Mouse (Mus musculus) erythroblast, embryonic 14.5 days (primary cell): ENCODE results near the gene Robo1. TPM values are rescaled to one million over a fixed set of nuclear protein-coding genes. Genes with fewer than 3 reads are reported as not detected.

Experiments used
- H3K27me3 ChIP-seq: 2 replicates; pipeline ENCODE4 v1.6.1; 2012; ENCODE audit warnings: inconsistent platforms; ENCODE audit not compliant: control insufficient read depth
- H3K36me3 ChIP-seq: 2 replicates; pipeline ENCODE4 v1.6.1; 2012; ENCODE audit warnings: mild to moderate bottlenecking, inconsistent platforms; ENCODE audit not compliant: control insufficient read depth
- H3K4me1 ChIP-seq: 2 replicates; pipeline ENCODE4 v1.6.1; 2012; ENCODE audit warnings: inconsistent platforms; ENCODE audit not compliant: control insufficient read depth
- H3K4me3 ChIP-seq: replicated peaks from 2 replicates; pipeline ENCODE3; 2012; ENCODE audit warnings: moderate library complexity, mild to moderate bottlenecking, inconsistent platforms
- H3K9me3 ChIP-seq: 2 replicates; pipeline ENCODE4 v1.6.1; 2012; ENCODE audit warnings: low read length, inconsistent platforms, mixed read lengths; ENCODE audit not compliant: control insufficient read depth
- GATA1 ChIP-seq: IDR thresholded peaks from 2 replicates; pipeline ENCODE4 v1.6.1; 2012; ENCODE audit warnings: low read length, inconsistent platforms, mixed read lengths
- TAL1 ChIP-seq: IDR thresholded peaks from 3 replicates; pipeline ENCODE4 v1.6.1; 2012; ENCODE audit warnings: low read length, inconsistent platforms, mixed read lengths
- polyA plus RNA-seq: library from polyadenylated mRNA; stranded (reverse); fragments of >175 nt; gene quantifications from 2 replicates; pipeline ENCODE4 v1.2.3, GENCODE M21; 2012

Robo1 gene
- polyA plus RNA-seq, 1 experiment: not detected

DNA sequence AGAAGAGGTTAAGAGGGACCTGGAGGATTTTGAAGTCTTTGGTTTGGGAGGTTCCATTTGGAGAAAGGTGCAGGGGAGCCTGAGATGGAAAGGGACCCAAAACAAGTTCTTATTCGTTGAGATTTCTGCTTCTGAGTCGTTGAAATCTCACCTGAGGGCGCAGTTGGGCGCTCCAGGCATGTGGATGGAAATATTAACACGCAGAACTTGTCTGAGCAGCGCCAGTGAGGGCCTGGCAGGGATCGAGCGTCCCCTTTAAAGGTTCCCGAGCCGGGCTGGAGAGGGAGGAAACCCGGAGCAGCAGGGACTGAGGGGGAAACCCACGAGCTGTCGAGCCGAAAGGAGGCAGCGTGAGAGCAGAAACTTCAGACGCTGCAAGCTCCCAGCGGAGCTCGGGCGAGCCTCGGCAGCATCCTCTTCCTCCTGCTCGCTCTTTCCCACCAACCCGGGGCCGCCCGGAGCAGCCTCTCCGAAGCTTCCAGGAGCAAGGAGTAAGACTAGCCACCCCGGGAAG is 354.8 kb downstream of the Robo1 start:
- Histone ChIP-seq H3K4me3 (peak overlapping the region; percentile 53), H3K9me3 (no peaks in the 10 kb centered on the region), H3K27me3 (peaks cover 13% of the 10 kb centered on the region), H3K36me3 (no peaks in the 10 kb centered on the region), H3K4me1 (no peaks in the 10 kb centered on the region)
- TF ChIP-seq TAL1: no peak
- no peak for TF ChIP-seq GATA1

DNA sequence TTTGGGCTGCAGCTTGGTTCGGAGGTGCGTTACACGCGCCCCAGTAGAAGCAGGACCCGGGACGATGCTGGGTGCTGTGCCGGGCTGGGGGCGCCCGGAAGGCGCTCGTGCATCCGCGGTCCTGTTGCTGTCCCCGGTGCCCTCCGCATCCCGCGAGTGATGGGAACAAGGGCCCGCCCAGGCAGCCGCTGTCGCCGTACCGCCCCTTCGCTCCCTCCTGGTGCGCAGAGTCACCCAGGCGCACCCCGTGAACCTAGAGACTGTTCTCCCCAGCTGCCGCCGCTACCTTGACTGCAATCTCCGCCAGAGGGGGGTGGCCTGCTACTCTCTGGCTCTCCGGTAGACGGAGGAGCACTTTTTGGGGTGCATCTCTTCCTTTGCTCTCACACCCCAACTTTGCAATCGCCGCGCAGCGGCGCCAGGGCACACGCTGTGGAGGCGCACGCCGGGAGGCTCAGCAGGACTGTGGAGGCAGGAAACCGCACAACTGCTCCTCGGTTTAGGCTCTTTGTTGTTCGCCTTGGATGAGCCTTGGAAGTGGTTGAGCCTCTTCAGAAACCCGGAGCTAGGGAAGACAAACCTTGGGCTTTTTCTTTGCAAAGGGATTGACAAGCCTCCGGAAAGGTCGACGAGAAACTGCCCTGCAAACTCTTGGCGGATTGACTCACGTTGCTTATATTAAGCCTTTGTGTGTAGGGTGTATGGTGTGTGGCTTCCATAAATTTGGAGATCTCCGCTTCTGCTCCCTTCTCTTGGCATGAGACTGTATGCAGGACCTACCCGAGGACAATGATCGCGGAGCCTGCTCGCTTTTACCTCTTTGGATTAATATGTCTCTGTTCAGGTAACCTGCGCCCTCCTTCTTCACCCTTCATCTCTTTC is 355.5 kb downstream of the Robo1 start:
- Histone ChIP-seq H3K36me3 (no peaks in the 10 kb centered on the region), H3K4me1 (no peaks in the 10 kb centered on the region), H3K27me3 (peaks cover 13% of the 10 kb centered on the region), H3K9me3 (no peaks in the 10 kb centered on the region), H3K4me3 (peak overlapping the region; percentile 53)
- TF ChIP-seq TAL1: no peak
- TF ChIP-seq GATA1: no peak

DNA sequence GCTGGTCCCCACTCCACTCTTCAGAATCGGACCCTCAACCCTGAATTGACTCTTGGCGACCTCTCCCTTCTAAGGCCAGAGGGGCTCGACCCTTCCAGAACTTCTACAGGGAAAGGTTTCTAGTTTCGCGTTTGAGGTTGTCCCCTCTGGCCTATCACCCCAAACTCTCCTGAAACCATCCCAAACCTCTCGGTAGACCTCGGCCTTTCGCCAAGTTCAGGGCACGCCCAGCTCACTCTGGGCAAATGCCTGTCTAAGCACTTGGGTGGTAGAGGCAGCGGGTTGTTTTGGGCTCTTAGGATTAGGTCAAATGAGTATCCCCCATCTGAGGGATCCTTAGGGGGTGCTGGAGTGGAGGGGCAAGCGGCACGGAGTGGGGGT is 356.1 kb downstream of the Robo1 start:
- Histone ChIP-seq H3K36me3 (no peaks in the 10 kb centered on the region), H3K9me3 (no peaks in the 10 kb centered on the region), H3K4me1 (no peaks in the 10 kb centered on the region), H3K27me3 (peaks cover 13% of the 10 kb centered on the region), H3K4me3 (peak overlapping the region; percentile 53)
- no peak for TF ChIP-seq TAL1
- TF ChIP-seq GATA1: no peak

DNA sequence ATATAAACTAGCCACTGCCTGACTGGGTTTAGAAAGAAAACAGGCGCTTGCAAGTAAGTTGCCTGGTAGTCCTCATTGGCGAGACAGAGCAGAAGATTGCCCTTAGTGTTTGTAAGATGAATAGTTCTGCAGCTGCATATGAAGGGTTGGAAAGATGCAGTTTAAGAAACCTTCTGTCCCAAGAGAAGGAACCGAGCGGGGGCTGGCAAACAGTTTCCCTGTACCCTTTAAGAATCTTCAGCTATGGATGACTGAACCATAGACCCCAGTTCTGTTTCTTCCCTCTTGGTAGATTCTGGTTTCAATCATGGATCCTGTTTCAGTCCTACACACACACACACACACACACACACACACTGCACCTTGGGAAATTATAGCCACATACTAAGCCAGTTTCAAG is 356.7 kb downstream of the Robo1 start:
- Histone ChIP-seq H3K36me3 (no peaks in the 10 kb centered on the region), H3K4me3 (peak overlapping the region; percentile 26), H3K9me3 (no peaks in the 10 kb centered on the region), H3K27me3 (peaks cover 13% of the 10 kb centered on the region), H3K4me1 (no peaks in the 10 kb centered on the region)
- TF ChIP-seq TAL1 (no peak), GATA1 (no peak)

DNA sequence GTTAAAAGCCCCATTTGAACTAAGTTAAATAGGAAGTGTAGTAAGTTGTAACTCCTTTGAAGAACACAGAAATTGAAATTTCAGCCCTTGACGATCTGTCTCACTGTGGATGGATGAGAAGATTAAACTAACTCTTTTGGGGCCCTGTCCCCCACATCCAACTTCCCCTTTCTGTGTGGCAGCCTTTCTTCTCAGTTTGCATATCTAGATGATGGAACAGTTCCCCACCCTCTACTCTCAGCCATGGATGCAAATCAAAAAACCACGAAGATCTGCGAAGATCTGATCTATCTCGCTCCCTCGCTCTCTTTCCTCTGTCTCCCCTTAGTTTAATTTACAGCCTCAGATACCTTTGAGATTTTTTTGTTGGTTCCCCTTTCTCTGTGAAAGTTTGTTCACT is 357.3 kb downstream of the Robo1 start:
- H3K9me3 ChIP-seq: no peaks in the 10 kb centered on the region
- peaks cover 13% of the 10 kb centered on the region for H3K27me3 ChIP-seq
- H3K4me1 ChIP-seq: no peaks in the 10 kb centered on the region
- H3K4me3 ChIP-seq: no peak overlapping the region
- no peaks in the 10 kb centered on the region for H3K36me3 ChIP-seq
- TF ChIP-seq GATA1: no peak
- TF ChIP-seq TAL1: no peak

DNA sequence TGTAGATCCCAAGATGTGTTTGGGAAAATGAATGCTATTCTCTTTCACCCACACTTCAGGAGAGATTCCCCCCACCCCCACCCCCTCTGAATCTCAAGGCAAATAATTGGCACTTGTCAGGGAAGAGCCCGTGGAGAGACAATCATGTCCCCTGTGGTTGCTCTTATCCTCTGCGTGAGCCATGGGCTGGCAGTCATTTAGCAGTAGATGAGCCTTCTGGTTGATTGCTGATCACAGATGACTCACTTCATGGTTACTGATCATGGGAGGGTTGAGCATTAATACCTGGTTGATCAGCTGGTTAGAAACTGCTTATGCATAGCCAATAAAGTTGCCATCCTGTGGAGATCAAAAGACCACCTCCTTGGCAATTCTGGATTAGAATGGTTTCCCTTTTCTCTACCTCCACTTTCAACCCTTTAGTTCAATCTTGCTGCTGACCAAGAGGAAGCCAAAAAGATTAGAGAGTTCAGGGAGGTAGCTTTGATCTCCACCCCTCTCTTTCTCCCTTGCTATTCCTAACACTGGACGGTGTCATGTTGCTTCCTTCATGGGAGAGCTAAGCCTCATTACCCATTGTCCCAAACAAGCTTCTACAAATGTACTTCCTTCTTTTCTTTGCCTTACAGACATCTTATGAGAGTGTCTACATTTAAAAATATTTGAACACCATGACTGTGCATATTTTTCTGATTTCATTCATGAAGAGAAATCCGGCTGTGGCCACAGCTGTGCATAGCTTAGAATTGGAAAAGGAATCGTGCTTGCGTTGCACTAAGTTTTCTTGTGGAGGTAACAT is 362.3 kb downstream of the Robo1 start:
- Histone ChIP-seq H3K9me3 (0 out of 2 replicates have a peak, but pooled peaks cover 2% of the 10 kb centered on the region), H3K36me3 (no peaks in the 10 kb centered on the region), H3K27me3 (no peaks in the 10 kb centered on the region), H3K4me3 (no peak overlapping the region), H3K4me1 (no peaks in the 10 kb centered on the region)
- TF ChIP-seq GATA1 (no peak), TAL1 (no peak)

DNA sequence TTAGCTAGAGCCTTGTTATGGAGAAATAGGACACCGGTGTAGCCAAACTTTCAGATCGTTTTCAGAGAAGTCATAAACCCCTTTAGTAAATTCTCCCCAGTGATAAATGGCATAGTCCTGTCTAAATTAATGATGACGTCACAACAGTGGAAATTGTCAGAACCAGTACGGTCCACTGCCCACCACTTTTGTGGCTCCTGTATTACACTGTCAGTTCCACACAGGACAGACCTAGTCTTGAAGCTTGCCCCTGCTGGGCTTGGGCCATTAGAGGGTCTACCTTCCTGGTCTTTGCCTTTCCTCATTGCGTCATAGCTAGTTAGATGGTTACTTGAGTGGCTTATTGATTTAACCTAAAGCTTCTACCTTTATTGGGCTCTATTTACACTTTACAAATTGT is 369.1 kb downstream of the Robo1 start:
- Histone ChIP-seq H3K4me3 (no peak overlapping the region), H3K9me3 (peaks cover 5% of the 10 kb centered on the region), H3K27me3 (no peaks in the 10 kb centered on the region), H3K4me1 (no peaks in the 10 kb centered on the region), H3K36me3 (no peaks in the 10 kb centered on the region)
- TF ChIP-seq GATA1: no peak
- no peak for TF ChIP-seq TAL1

DNA sequence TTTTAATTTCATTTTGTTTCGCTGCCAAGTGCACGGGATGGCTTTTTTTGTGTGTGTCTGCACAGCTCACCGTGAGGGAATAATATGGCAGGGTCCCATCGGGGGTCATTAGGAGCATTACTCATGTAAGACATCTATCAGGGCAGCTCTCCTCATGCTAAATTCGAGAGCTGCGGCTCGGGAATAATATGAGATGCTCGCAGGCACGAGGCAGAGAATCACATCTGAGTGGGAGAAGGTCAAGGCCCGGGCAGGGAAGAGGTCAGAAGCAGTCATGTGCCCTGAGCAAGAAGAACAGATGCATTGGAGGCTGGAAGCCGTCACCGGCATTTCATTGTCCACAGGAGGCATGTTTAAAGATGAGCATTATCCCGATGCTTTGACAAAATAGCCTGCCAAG is 370.3 kb downstream of the Robo1 start:
- Histone ChIP-seq H3K9me3 (peaks cover 5% of the 10 kb centered on the region), H3K4me1 (no peaks in the 10 kb centered on the region), H3K36me3 (no peaks in the 10 kb centered on the region), H3K27me3 (no peaks in the 10 kb centered on the region), H3K4me3 (no peak overlapping the region)
- TF ChIP-seq GATA1 (no peak), TAL1 (no peak)

DNA sequence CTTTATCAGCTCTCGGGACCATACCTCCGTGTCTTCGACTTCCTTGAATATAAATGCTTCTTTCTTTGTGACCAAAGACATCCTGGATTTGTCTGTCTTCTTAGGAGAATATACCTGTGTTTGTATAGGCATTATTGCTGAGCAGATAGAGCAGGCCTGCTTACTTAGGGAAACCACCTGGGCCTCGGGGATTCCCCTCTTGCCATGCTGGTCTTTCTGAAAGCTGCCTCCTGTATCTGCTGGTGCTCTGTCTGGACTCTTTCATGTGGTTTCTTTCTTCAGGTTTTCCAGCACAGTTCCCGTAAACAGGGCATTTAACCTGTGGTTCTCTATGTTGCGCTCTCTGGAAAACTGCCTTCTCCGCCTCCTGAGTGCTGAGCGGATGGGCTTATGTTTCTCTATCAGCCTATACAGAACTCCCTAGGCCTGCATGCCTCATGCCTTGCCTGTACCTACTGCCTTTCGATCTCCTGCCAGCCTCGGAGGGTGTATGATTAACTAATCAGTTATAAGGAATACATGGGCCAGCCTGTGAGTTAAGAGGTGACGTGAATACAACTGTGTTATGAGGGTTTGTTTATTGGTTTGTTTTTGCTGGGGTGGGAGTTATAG is 370.9 kb downstream of the Robo1 start:
- Histone ChIP-seq H3K27me3 (no peaks in the 10 kb centered on the region), H3K9me3 (peaks cover 5% of the 10 kb centered on the region), H3K4me3 (no peak overlapping the region), H3K4me1 (no peaks in the 10 kb centered on the region), H3K36me3 (no peaks in the 10 kb centered on the region)
- no peak for TF ChIP-seq GATA1
- no peak for TF ChIP-seq TAL1
